Mouse (Mus musculus) liver, postnatal 0 days (tissue): Measurements from ENCODE around the gene Bbs9.

Experiments used
- CTCF ChIP-seq: sonication (generic); IDR thresholded peaks from 2 replicates; pipeline ENCODE4 v1.5.1; 2016; ENCODE audit warnings: antibody characterized with exemption, low read depth
- EP300 ChIP-seq: IDR thresholded peaks from 2 replicates; pipeline ENCODE4 v1.6.1; 2016; ENCODE audit warnings: antibody characterized with exemption, low read depth, mild to moderate bottlenecking

DNA sequence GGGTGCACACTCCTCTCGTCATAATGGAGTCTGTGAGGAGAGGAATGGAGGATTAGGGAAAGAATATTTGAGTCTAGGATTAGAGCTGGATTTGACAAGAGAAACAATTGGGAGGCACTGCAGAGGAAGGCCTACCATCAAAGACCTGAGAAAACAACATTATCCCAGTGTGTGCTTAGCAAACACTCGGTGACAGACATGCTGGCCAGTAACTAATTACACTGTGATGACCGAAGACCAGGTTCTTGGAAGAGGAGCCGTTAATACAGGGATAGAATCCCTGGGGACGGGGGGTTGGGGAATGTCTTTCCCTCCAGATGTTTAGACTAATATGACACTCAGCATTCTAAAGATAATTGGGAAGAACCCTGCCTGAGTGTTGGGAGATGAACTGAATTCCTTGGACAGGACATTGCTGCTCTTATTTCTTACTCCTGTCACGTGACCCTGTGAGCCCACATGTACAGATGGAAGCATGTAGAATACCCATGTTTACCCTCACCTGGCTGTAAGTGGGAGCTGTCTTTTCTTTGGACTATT, 345.2 kb downstream of the Bbs9 start:
- no peak for TF ChIP-seq CTCF
- TF ChIP-seq EP300: no peak
